Mouse (Mus musculus) heart, embryonic 16.5 days (tissue): Measurements from ENCODE around the gene Sox2. TPM values are rescaled to one million over a fixed set of nuclear protein-coding genes. Genes with fewer than 3 reads are reported as not detected.

Source experiments
- ATAC-seq: fragments of 200-750 bp; cut with Nextera tagmentation; replicated peaks from 2 replicates; pipeline ENCODE4 v1.8.0; 2017; ENCODE audit warnings: moderate number of reproducible peaks; ENCODE audit not compliant: insufficient read depth, low FRiP score; ENCODE audit errors: extremely low read depth
- H3K27ac ChIP-seq: fragments of 300-500 bp; sonication (generic); 2 replicates; pipeline ENCODE4 v1.5.1; 2014; ENCODE audit warnings: mild to moderate bottlenecking, low read length, control low read depth, moderate library complexity
- H3K27me3 ChIP-seq: fragments of 300-500 bp; sonication (generic); 2 replicates; pipeline ENCODE4 v1.6.1; 2014; ENCODE audit warnings: low read length, mixed read lengths; ENCODE audit not compliant: control insufficient read depth, insufficient read depth
- H3K36me3 ChIP-seq: fragments of 300-500 bp; sonication (generic); 2 replicates; pipeline ENCODE4 v1.6.1; 2014; ENCODE audit not compliant: control insufficient read depth, insufficient read depth
- H3K4me1 ChIP-seq: fragments of 300-500 bp; sonication (generic); 2 replicates; pipeline ENCODE4 v1.6.1; 2014; ENCODE audit warnings: low read length, mixed read lengths; ENCODE audit not compliant: control insufficient read depth, insufficient read depth
- H3K4me2 ChIP-seq: fragments of 300-500 bp; sonication (generic); 2 replicates; pipeline ENCODE4 v1.6.1; 2014; ENCODE audit warnings: low read depth, mild to moderate bottlenecking, control low read depth, low read length
- H3K4me3 ChIP-seq: fragments of 300-500 bp; sonication (generic); 2 replicates; pipeline ENCODE4 v1.5.1; 2014; ENCODE audit warnings: mild to moderate bottlenecking, control low read depth, low read length
- H3K9ac ChIP-seq: fragments of 300-500 bp; sonication (generic); 2 replicates; pipeline ENCODE4 v1.6.1; 2014; ENCODE audit warnings: low read length, control low read depth
- H3K9me3 ChIP-seq: fragments of 300-500 bp; sonication (generic); replicated peaks from 2 replicates; pipeline ENCODE4 v1.6.1; 2016; ENCODE audit warnings: low read length; ENCODE audit not compliant: control insufficient read depth
- WGBS: fragments of 180-500 bp; shearing (Covaris S2); extraction: QIAGEN DNeasy Blood & Tissue Kit; methylation state at CpG from one replicate; pipeline ENCODE4 v1.1.7; 2014; 5-methylcytosine and 5-hydroxymethylcytosine counted together
- microRNA counts: library from miRNA; unstranded; fragments of <30 nt; microRNA quantifications from one replicate; lab custom pipeline; 2016
- microRNA-seq: library from miRNA; unstranded; fragments of <30 nt; microRNA quantifications from one replicate; pipeline ENCODE4, GENCODE M21; 2017
- polyA plus RNA-seq: library from polyadenylated mRNA; unstranded; fragments of >200 nt; fragmentation: Nextera tagmentation; extraction: Ambion mirVana; gene quantifications from 2 replicates; pipeline ENCODE4 v1.2.1, GENCODE M21; 2015

Gene Sox2
- polyA plus RNA-seq, 1 experiment from 2014 or later: 0.09 TPM

- H3K9ac ChIP-seq: no peak overlapping the region
- no peaks in the 10 kb centered on the region for H3K9me3 ChIP-seq
- WGBS: 13% methylated on average over 15 of the region's 15 CpGs
- no peak overlapping the region for H3K27ac ChIP-seq
- no peak overlapping the region for H3K4me2 ChIP-seq
- H3K4me1 ChIP-seq: no peaks in the 10 kb centered on the region
- H3K27me3 ChIP-seq: peaks cover 77% of the 10 kb centered on the region
- H3K36me3 ChIP-seq: no peaks in the 10 kb centered on the region
- no peak for ATAC-seq
- H3K4me3 ChIP-seq: no peak overlapping the region
Measured at GRCm38 (mm10) chr3:34671024-34671660, 20.9 kb downstream of the Sox2 start.

- no peaks in the 10 kb centered on the region for H3K36me3 ChIP-seq
- WGBS: 28% methylated on average over 7 of the region's 7 CpGs
- H3K27ac ChIP-seq: no peak overlapping the region
- no peaks in the 10 kb centered on the region for H3K4me1 ChIP-seq
- no peak overlapping the region for H3K4me3 ChIP-seq
- no peak for ATAC-seq
- H3K9ac ChIP-seq: no peak overlapping the region
- H3K9me3 ChIP-seq: no peaks in the 10 kb centered on the region
- H3K4me2 ChIP-seq: no peak overlapping the region
- H3K27me3 ChIP-seq: peaks cover 4% of the 10 kb centered on the region
Measured at GRCm38 (mm10) chr3:34678840-34679239, 28.6 kb downstream of the Sox2 start.

- Histone ChIP-seq H3K27me3 (no peaks in the 10 kb centered on the region), H3K4me1 (no peaks in the 10 kb centered on the region), H3K27ac (no peak overlapping the region), H3K36me3 (no peaks in the 10 kb centered on the region), H3K4me2 (no peak overlapping the region), H3K9me3 (no peaks in the 10 kb centered on the region), H3K9ac (no peak overlapping the region), H3K4me3 (no peak overlapping the region)
- ATAC-seq: no peak
- WGBS: 41% methylated on average over 2 of the region's 2 CpGs
Measured at GRCm38 (mm10) chr3:34679439-34679838, 29.2 kb downstream of the Sox2 start.

- H3K27ac ChIP-seq: no peak overlapping the region
- no peak overlapping the region for H3K4me3 ChIP-seq
- no peak for ATAC-seq
- WGBS: 38% methylated on average over 3 of the region's 3 CpGs
- H3K36me3 ChIP-seq: no peaks in the 10 kb centered on the region
- H3K27me3 ChIP-seq: no peaks in the 10 kb centered on the region
- no peaks in the 10 kb centered on the region for H3K4me1 ChIP-seq
- H3K4me2 ChIP-seq: no peak overlapping the region
- no peaks in the 10 kb centered on the region for H3K9me3 ChIP-seq
- H3K9ac ChIP-seq: no peak overlapping the region
Measured at GRCm38 (mm10) chr3:34679921-34680320, 29.7 kb downstream of the Sox2 start.

- no peak for ATAC-seq
- WGBS: 82% methylated on average over 6 of the region's 6 CpGs
- Histone ChIP-seq H3K9ac (no peak overlapping the region), H3K36me3 (no peaks in the 10 kb centered on the region), H3K4me3 (no peak overlapping the region), H3K4me2 (no peak overlapping the region), H3K27ac (no peak overlapping the region), H3K27me3 (no peaks in the 10 kb centered on the region), H3K9me3 (no peaks in the 10 kb centered on the region), H3K4me1 (peaks cover 6% of the 10 kb centered on the region; the same call in 1 of the 2 replicates)
Measured at GRCm38 (mm10) chr3:34688072-34688471, 37.9 kb downstream of the Sox2 start.

- H3K27ac ChIP-seq: no peak overlapping the region
- H3K36me3 ChIP-seq: no peaks in the 10 kb centered on the region
- 0 out of 2 replicates have a peak, but pooled peaks cover 2% of the 10 kb centered on the region for H3K27me3 ChIP-seq
- peak overlapping the region; percentile 68 for H3K9ac ChIP-seq
- H3K4me2 ChIP-seq: peak overlapping the region; percentile 84
- ATAC-seq: no peak
- H3K4me3 ChIP-seq: peak overlapping the region; percentile 51
- WGBS: 11% methylated on average over 20 of the region's 20 CpGs
- H3K4me1 ChIP-seq: peaks cover 6% of the 10 kb centered on the region; the same call in 1 of the 2 replicates
- no peaks in the 10 kb centered on the region for H3K9me3 ChIP-seq
Measured at GRCm38 (mm10) chr3:34691703-34692393, 41.6 kb downstream of the Sox2 start.

GRCm38 (mm10) chr3:34692394-34692745, 42.2 kb downstream of the Sox2 start:
- H3K27ac ChIP-seq: no peak overlapping the region
- H3K27me3 ChIP-seq: 0 out of 2 replicates have a peak, but pooled peaks cover 2% of the 10 kb centered on the region
- no peaks in the 10 kb centered on the region for H3K36me3 ChIP-seq
- peak overlapping the region; percentile 51 for H3K4me3 ChIP-seq
- ATAC-seq: no peak
- peak overlapping the region; percentile 68 for H3K9ac ChIP-seq
- 18% methylated on average over 15 of the region's 15 CpGs for WGBS
- H3K4me1 ChIP-seq: peaks cover 6% of the 10 kb centered on the region; the same call in 1 of the 2 replicates
- no peaks in the 10 kb centered on the region for H3K9me3 ChIP-seq
- peak overlapping the region; percentile 84 for H3K4me2 ChIP-seq

MicroRNAs encoded within 50 kb of the gene (microRNA counts, 519-probe panel; counts per million panel counts)
- not detected for microRNA mmu-miR-1897-3p (lab: Ali Mortazavi, UCI)

Small RNA genes lying within 50 kb of the gene (microRNA-seq; reads per million reads assigned to microRNA genes)
- gene Mir1897: not detected
